Mouse (Mus musculus): ENCODE results near the gene Fcho2. TPM values are rescaled to one million over a fixed set of nuclear protein-coding genes. Genes with fewer than 3 reads are reported as not detected.

Fcho2 gene
- polyA plus RNA-seq, 2 experiments = 25.3 to 39.2 TPM

- Histone ChIP-seq H3K27ac (replicated peaks; ENCODE audit: low read depth, low read length) (no peak overlapping the region), H3K9ac (ENCODE audit: low read depth, low read length, severe bottlenecking) (no peak overlapping the region), H3K36me3 (ENCODE audit: control insufficient read depth, insufficient read depth, low read length) (no peaks in the 10 kb centered on the region), H3K4me1 (ENCODE audit: control insufficient read depth, insufficient read depth, low read length) (peaks cover 5% of the 10 kb centered on the region; the same call in 1 of the 2 replicates), H3K9me3 (ENCODE audit: control insufficient read depth, low read length) (no peaks in the 10 kb centered on the region), H3K4me3 (replicated peaks; ENCODE audit: low read length) (no peak overlapping the region), H3K4me2 (replicated peaks; ENCODE audit: low read depth, low read length, severe bottlenecking) (no peak overlapping the region), H3K27me3 (ENCODE audit: control insufficient read depth, insufficient read depth, low read length) (peaks cover 28% of the 10 kb centered on the region)
- DNase-seq (ENCODE audit: low spot score) (no peak), ATAC-seq (ENCODE audit: low FRiP score, low read depth) (no peak)
- TF ChIP-seq POLR2A (IDR thresholded peaks at IDR 0.05; ENCODE audit: borderline replicate concordance, extremely low read depth, insufficient read depth, insufficient read length) = no peak
- 95% methylated on average over 3 of the region's 3 CpGs for WGBS
Observed at GRCm38 (mm10) chr13:98696716-98697115, 118.5 kb downstream of the Fcho2 start.

DNA sequence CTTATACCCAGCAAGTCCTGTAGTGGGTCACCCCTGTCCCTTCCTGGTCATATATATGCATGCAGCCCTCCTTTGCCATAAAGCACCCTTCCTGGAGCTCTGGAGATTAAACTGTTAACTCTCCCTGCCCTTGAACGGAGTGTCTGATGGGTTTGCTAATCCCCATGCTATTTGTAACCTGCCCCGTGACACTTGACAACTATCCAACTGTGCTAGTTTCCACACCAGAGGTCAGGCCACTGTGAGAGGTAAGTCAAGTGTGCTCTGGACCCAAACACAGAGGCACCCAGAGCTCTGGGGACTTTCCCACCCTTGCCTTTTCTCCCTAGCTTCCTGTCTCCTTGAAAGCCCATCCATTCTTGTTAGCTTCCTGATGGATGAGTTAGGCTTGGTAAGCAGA lies 119.7 kb downstream of the Fcho2 start:
- no peak overlapping the region for H3K4me2 ChIP-seq (replicated peaks; ENCODE audit: low read depth, low read length, severe bottlenecking)
- ATAC-seq (ENCODE audit: low FRiP score, low read depth) = no peak

GRCm38 (mm10) chr13:98694773-98695314 lies 120.4 kb downstream of the Fcho2 start, which contains the start of gene Tmem171:
Gene Tmem171 (minus strand): TSS chr13:98694834.
- H3K27me3 ChIP-seq (ENCODE audit: control insufficient read depth, insufficient read depth, low read length) = peaks cover 28% of the 10 kb centered on the region
- H3K4me3 ChIP-seq (replicated peaks; ENCODE audit: low read length) = peak within 1 kb of the TSS; percentile 41
- H3K4me1 ChIP-seq (ENCODE audit: control insufficient read depth, insufficient read depth, low read length) = peaks cover 5% of the 10 kb centered on the region; the same call in 1 of the 2 replicates
- peak within 1 kb of the TSS; percentile 55 for H3K9ac ChIP-seq (ENCODE audit: low read depth, low read length, severe bottlenecking)
- H3K4me2 ChIP-seq (replicated peaks; ENCODE audit: low read depth, low read length, severe bottlenecking) = peak within 1 kb of the TSS; percentile 80
- DNase-seq (ENCODE audit: low spot score) (no peak), ATAC-seq (ENCODE audit: low FRiP score, low read depth) (no peak)
- 8% methylated on average over 32 of the region's 44 CpGs for WGBS
- H3K27ac ChIP-seq (replicated peaks; ENCODE audit: low read depth, low read length) = no peak within 1 kb of the TSS
- H3K9me3 ChIP-seq (ENCODE audit: control insufficient read depth, low read length) = no peaks in the 10 kb centered on the region
- no peak for TF ChIP-seq POLR2A (IDR thresholded peaks at IDR 0.05; ENCODE audit: borderline replicate concordance, extremely low read depth, insufficient read depth, insufficient read length)
- no peaks in the 10 kb centered on the region for H3K36me3 ChIP-seq (ENCODE audit: control insufficient read depth, insufficient read depth, low read length)

More for the DNA sequence above, 119.7 kb downstream of the Fcho2 start:
- H3K4me1 ChIP-seq (ENCODE audit: control insufficient read depth, insufficient read depth, low read length) = peaks cover 5% of the 10 kb centered on the region; the same call in 1 of the 2 replicates
- H3K9ac ChIP-seq (ENCODE audit: low read depth, low read length, severe bottlenecking) = no peak overlapping the region
- TF ChIP-seq POLR2A (IDR thresholded peaks at IDR 0.05; ENCODE audit: borderline replicate concordance, extremely low read depth, insufficient read depth, insufficient read length) = no peak
- no peak for DNase-seq (ENCODE audit: low spot score)
- H3K4me3 ChIP-seq (replicated peaks; ENCODE audit: low read length) = no peak overlapping the region
- H3K36me3 ChIP-seq (ENCODE audit: control insufficient read depth, insufficient read depth, low read length) = no peaks in the 10 kb centered on the region
- WGBS = 33% methylated on average over 2 of the region's 2 CpGs
- no peak overlapping the region for H3K27ac ChIP-seq (replicated peaks; ENCODE audit: low read depth, low read length)
- no peaks in the 10 kb centered on the region for H3K9me3 ChIP-seq (ENCODE audit: control insufficient read depth, low read length)
- H3K27me3 ChIP-seq (ENCODE audit: control insufficient read depth, insufficient read depth, low read length) = peaks cover 28% of the 10 kb centered on the region

DNA sequence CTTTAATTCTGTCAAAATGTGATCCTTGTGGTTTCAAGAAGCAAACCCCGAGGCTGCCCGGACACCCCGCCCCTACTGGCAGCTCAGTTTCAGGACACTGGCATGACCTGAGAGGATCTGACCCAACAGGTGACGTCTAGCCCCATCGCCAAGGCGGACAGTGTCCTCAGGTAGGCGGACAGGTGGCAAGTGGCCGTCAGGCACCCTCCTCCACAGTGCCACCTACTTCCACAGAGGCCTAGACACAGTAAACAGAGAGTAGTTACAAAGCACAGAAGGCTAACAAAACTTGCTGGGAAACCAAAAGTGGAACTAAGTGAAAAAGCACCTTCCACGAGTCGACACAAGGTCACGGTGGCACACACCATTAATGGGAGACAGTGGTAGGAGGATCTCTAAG lies 121.9 kb downstream of the Fcho2 start:
- Histone ChIP-seq H3K4me2 (replicated peaks; ENCODE audit: low read depth, low read length, severe bottlenecking) (no peak overlapping the region), H3K9me3 (ENCODE audit: control insufficient read depth, low read length) (no peaks in the 10 kb centered on the region), H3K9ac (ENCODE audit: low read depth, low read length, severe bottlenecking) (no peak overlapping the region), H3K27me3 (ENCODE audit: control insufficient read depth, insufficient read depth, low read length) (peaks cover 28% of the 10 kb centered on the region), H3K4me1 (ENCODE audit: control insufficient read depth, insufficient read depth, low read length) (peaks cover 5% of the 10 kb centered on the region; the same call in 1 of the 2 replicates), H3K27ac (replicated peaks; ENCODE audit: low read depth, low read length) (no peak overlapping the region), H3K36me3 (ENCODE audit: control insufficient read depth, insufficient read depth, low read length) (no peaks in the 10 kb centered on the region), H3K4me3 (replicated peaks; ENCODE audit: low read length) (no peak overlapping the region)
- DNase-seq (ENCODE audit: low spot score) (no peak), ATAC-seq (ENCODE audit: low FRiP score, low read depth) (no peak)
- no peak for TF ChIP-seq POLR2A (IDR thresholded peaks at IDR 0.05; ENCODE audit: borderline replicate concordance, extremely low read depth, insufficient read depth, insufficient read length)
- WGBS = 90% methylated on average over 11 of the region's 11 CpGs

DNA sequence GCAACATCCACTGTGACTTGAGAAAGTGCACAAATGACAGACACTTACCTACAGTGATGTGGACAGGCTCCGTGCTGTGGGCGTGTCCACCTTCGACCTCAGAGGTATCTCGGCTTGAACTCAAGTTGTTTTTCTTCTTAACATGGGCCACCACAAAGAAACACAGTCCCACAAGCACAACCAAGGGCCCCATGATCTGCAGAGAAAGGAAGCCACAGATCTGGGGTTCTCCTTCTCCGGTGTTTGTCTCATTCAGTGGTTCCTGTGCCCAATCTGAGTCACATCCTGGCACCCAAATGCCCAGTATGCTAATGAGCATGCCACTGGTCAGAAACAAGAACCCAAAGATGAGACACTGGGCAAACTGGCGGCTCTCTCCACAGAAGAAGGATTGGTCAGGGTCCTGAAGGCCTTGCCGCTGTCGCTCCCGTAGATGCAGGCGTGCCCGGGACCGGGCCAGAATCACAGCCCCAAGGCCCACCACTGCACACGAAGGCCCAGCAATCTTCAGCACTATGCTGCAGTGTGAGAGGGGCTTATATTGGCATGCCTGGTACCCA lies 123.2 kb downstream of the Fcho2 start:
- DNase-seq (ENCODE audit: low spot score) = no peak
- Histone ChIP-seq H3K9ac (ENCODE audit: low read depth, low read length, severe bottlenecking) (no peak overlapping the region), H3K4me2 (replicated peaks; ENCODE audit: low read depth, low read length, severe bottlenecking) (no peak overlapping the region), H3K4me3 (replicated peaks; ENCODE audit: low read length) (no peak overlapping the region), H3K36me3 (ENCODE audit: control insufficient read depth, insufficient read depth, low read length) (no peaks in the 10 kb centered on the region), H3K27ac (replicated peaks; ENCODE audit: low read depth, low read length) (no peak overlapping the region), H3K27me3 (ENCODE audit: control insufficient read depth, insufficient read depth, low read length) (peaks cover 28% of the 10 kb centered on the region), H3K4me1 (ENCODE audit: control insufficient read depth, insufficient read depth, low read length) (peaks cover 5% of the 10 kb centered on the region; the same call in 1 of the 2 replicates), H3K9me3 (ENCODE audit: control insufficient read depth, low read length) (no peaks in the 10 kb centered on the region)
- no peak for ATAC-seq (ENCODE audit: low FRiP score, low read depth)
- TF ChIP-seq POLR2A (IDR thresholded peaks at IDR 0.05; ENCODE audit: borderline replicate concordance, extremely low read depth, insufficient read depth, insufficient read length) = no peak
- WGBS = 89% methylated on average over 13 of the region's 13 CpGs

All from limb, embryonic 14.5 days (tissue).